Mouse (Mus musculus) limb, embryonic 13.5 days (tissue): ENCODE data around the gene Rbms3. TPM values are rescaled to one million over a fixed set of nuclear protein-coding genes. Genes with fewer than 3 reads are reported as not detected.

ENCODE experiments used
- ATAC-seq: fragments of 200-750 bp; cut with Nextera tagmentation; 2 replicates; pipeline ENCODE4 v1.8.0; 2017; ENCODE audit warnings: low read depth, moderate number of reproducible peaks, moderate TSS enrichment; ENCODE audit not compliant: low FRiP score
- H3K27ac ChIP-seq: fragments of 300-500 bp; sonication (generic); 2 replicates; pipeline ENCODE4 v1.5.1; 2015; ENCODE audit warnings: inconsistent platforms, mild to moderate bottlenecking, moderate library complexity
- H3K27me3 ChIP-seq: fragments of 300-500 bp; sonication (generic); 2 replicates; pipeline ENCODE4 v1.6.1; 2015; ENCODE audit warnings: mild to moderate bottlenecking, inconsistent platforms
- H3K36me3 ChIP-seq: fragments of 300-500 bp; sonication (generic); 2 replicates; pipeline ENCODE4 v1.6.1; 2015; ENCODE audit warnings: inconsistent platforms, mild to moderate bottlenecking, moderate library complexity
- H3K4me1 ChIP-seq: fragments of 300-500 bp; sonication (generic); 2 replicates; pipeline ENCODE4 v1.6.1; 2015; ENCODE audit warnings: inconsistent platforms
- H3K4me2 ChIP-seq: fragments of 300-500 bp; sonication (generic); replicated peaks from 2 replicates; pipeline ENCODE4 v1.6.1; 2015; ENCODE audit warnings: inconsistent platforms, mild to moderate bottlenecking, moderate library complexity
- H3K4me3 ChIP-seq: fragments of 300-500 bp; sonication (generic); 2 replicates; pipeline ENCODE4 v1.5.1; 2015; ENCODE audit warnings: moderate library complexity, mild to moderate bottlenecking, inconsistent platforms
- H3K9ac ChIP-seq: fragments of 300-500 bp; sonication (generic); 2 replicates; pipeline ENCODE4 v1.6.1; 2015; ENCODE audit warnings: mild to moderate bottlenecking, inconsistent platforms
- H3K9me3 ChIP-seq: fragments of 300-500 bp; sonication (generic); 2 replicates; pipeline ENCODE4 v1.6.1; 2016; ENCODE audit warnings: inconsistent platforms
- WGBS: fragments of 180-500 bp; shearing (Covaris S2); methylation state at CpG from one replicate; pipeline ENCODE4 v1.1.7; 2015; 5-methylcytosine and 5-hydroxymethylcytosine counted together
- polyA plus RNA-seq: library from polyadenylated mRNA; unstranded; fragments of >200 nt; fragmentation: Nextera tagmentation; extraction: Ambion mirVana; gene quantifications from 2 replicates; pipeline ENCODE4 v1.2.1, GENCODE M21; 2015

The Rbms3 gene
- polyA plus RNA-seq, 1 experiment from 2014 or later = 101 TPM

GRCm38 (mm10) chr9:117452816-117453215 is 176.9 kb downstream of the Rbms3 start:
- no peak overlapping the region for H3K4me3 ChIP-seq
- H3K36me3 ChIP-seq = no peaks in the 10 kb centered on the region
- ATAC-seq = no peak
- H3K9me3 ChIP-seq = no peaks in the 10 kb centered on the region
- 0 out of 2 replicates have a peak, but pooled peaks cover 6% of the 10 kb centered on the region for H3K4me1 ChIP-seq
- no peak overlapping the region for H3K4me2 ChIP-seq
- no peak overlapping the region for H3K9ac ChIP-seq
- no peak overlapping the region for H3K27ac ChIP-seq
- 64% methylated on average over 10 of the region's 10 CpGs for WGBS
- H3K27me3 ChIP-seq = no peaks in the 10 kb centered on the region

GRCm38 (mm10) chr9:117442611-117443010 is 187.1 kb downstream of the Rbms3 start:
- Histone ChIP-seq H3K4me2 (no peak overlapping the region), H3K9ac (no peak overlapping the region), H3K27ac (no peak overlapping the region), H3K36me3 (no peaks in the 10 kb centered on the region), H3K4me1 (peaks cover 10% of the 10 kb centered on the region), H3K27me3 (no peaks in the 10 kb centered on the region), H3K4me3 (no peak overlapping the region), H3K9me3 (no peaks in the 10 kb centered on the region)
- WGBS = 42% methylated on average over 7 of the region's 7 CpGs
- ATAC-seq = peak; percentile 71; the same call in 1 of the 2 replicates

GRCm38 (mm10) chr9:117435856-117436255 is 193.9 kb downstream of the Rbms3 start:
- no peak overlapping the region for H3K4me3 ChIP-seq
- H3K27ac ChIP-seq = no peak overlapping the region
- WGBS = 64% methylated on average over 2 of the region's 2 CpGs
- H3K9me3 ChIP-seq = peaks cover 5% of the 10 kb centered on the region
- H3K36me3 ChIP-seq = no peaks in the 10 kb centered on the region
- no peaks in the 10 kb centered on the region for H3K27me3 ChIP-seq
- no peak overlapping the region for H3K9ac ChIP-seq
- ATAC-seq = no peak
- no peaks in the 10 kb centered on the region for H3K4me1 ChIP-seq
- H3K4me2 ChIP-seq = no peak overlapping the region

GRCm38 (mm10) chr9:117430670-117431069 is 199.0 kb downstream of the Rbms3 start:
- no peak for ATAC-seq
- WGBS = 92% methylated on average over 2 of the region's 2 CpGs

GRCm38 (mm10) chr9:117429217-117430105 is 200.3 kb downstream of the Rbms3 start:
- H3K36me3 ChIP-seq = no peaks in the 10 kb centered on the region
- no peaks in the 10 kb centered on the region for H3K27me3 ChIP-seq
- H3K9ac ChIP-seq = no peak overlapping the region
- peak; percentile 57; the same call in 1 of the 2 replicates for ATAC-seq
- 68% methylated on average over 7 of the region's 7 CpGs for WGBS
- no peak overlapping the region for H3K4me3 ChIP-seq
- H3K4me2 ChIP-seq = no peak overlapping the region
- no peak overlapping the region for H3K27ac ChIP-seq
- H3K4me1 ChIP-seq = no peaks in the 10 kb centered on the region
- no peaks in the 10 kb centered on the region for H3K9me3 ChIP-seq

More at GRCm38 (mm10) chr9:117430670-117431069, 199.0 kb downstream of the Rbms3 start:
- H3K36me3 ChIP-seq = no peaks in the 10 kb centered on the region
- no peak overlapping the region for H3K4me3 ChIP-seq
- no peak overlapping the region for H3K9ac ChIP-seq
- H3K4me1 ChIP-seq = no peaks in the 10 kb centered on the region
- H3K27ac ChIP-seq = no peak overlapping the region
- H3K4me2 ChIP-seq = no peak overlapping the region
- no peaks in the 10 kb centered on the region for H3K27me3 ChIP-seq
- H3K9me3 ChIP-seq = peaks cover 5% of the 10 kb centered on the region

- no peak overlapping the region for H3K9ac ChIP-seq
- H3K4me3 ChIP-seq = no peak overlapping the region
- no peak overlapping the region for H3K27ac ChIP-seq
- H3K9me3 ChIP-seq = no peaks in the 10 kb centered on the region
- H3K36me3 ChIP-seq = no peaks in the 10 kb centered on the region
- 66% methylated on average over 5 of the region's 5 CpGs for WGBS
- H3K27me3 ChIP-seq = no peaks in the 10 kb centered on the region
- ATAC-seq = no peak
- no peak overlapping the region for H3K4me2 ChIP-seq
- H3K4me1 ChIP-seq = no peaks in the 10 kb centered on the region
Measured at GRCm38 (mm10) chr9:117423259-117423658, 206.5 kb downstream of the Rbms3 start.

- Histone ChIP-seq H3K27me3 (no peaks in the 10 kb centered on the region), H3K4me1 (no peaks in the 10 kb centered on the region), H3K27ac (no peak overlapping the region), H3K9ac (no peak overlapping the region), H3K4me3 (no peak overlapping the region), H3K36me3 (no peaks in the 10 kb centered on the region), H3K4me2 (no peak overlapping the region), H3K9me3 (no peaks in the 10 kb centered on the region)
- no peak for ATAC-seq
- WGBS = 69% methylated on average over 8 of the region's 8 CpGs
Measured at GRCm38 (mm10) chr9:117419874-117420485, 209.7 kb downstream of the Rbms3 start.

GRCm38 (mm10) chr9:117413181-117413580 is 216.5 kb downstream of the Rbms3 start:
- no peak overlapping the region for H3K4me3 ChIP-seq
- no peaks in the 10 kb centered on the region for H3K36me3 ChIP-seq
- no peak overlapping the region for H3K9ac ChIP-seq
- 30% methylated on average over 3 of the region's 3 CpGs for WGBS
- H3K27me3 ChIP-seq = no peaks in the 10 kb centered on the region
- H3K27ac ChIP-seq = no peak overlapping the region
- ATAC-seq = peak; percentile 24; the same call in 1 of the 2 replicates
- H3K4me1 ChIP-seq = 0 out of 2 replicates have a peak, but pooled peaks cover 4% of the 10 kb centered on the region
- no peaks in the 10 kb centered on the region for H3K9me3 ChIP-seq
- H3K4me2 ChIP-seq = no peak overlapping the region

GRCm38 (mm10) chr9:117412584-117412983 is 217.1 kb downstream of the Rbms3 start:
- no peaks in the 10 kb centered on the region for H3K9me3 ChIP-seq
- ATAC-seq = no peak
- H3K36me3 ChIP-seq = no peaks in the 10 kb centered on the region
- no peaks in the 10 kb centered on the region for H3K27me3 ChIP-seq
- no peak overlapping the region for H3K4me2 ChIP-seq
- 45% methylated on average over 2 of the region's 2 CpGs for WGBS
- H3K9ac ChIP-seq = no peak overlapping the region
- H3K4me1 ChIP-seq = 0 out of 2 replicates have a peak, but pooled peaks cover 4% of the 10 kb centered on the region
- H3K4me3 ChIP-seq = no peak overlapping the region
- H3K27ac ChIP-seq = no peak overlapping the region

GRCm38 (mm10) chr9:117404621-117405020 is 225.1 kb downstream of the Rbms3 start:
- H3K27ac ChIP-seq = no peak overlapping the region
- no peaks in the 10 kb centered on the region for H3K36me3 ChIP-seq
- no peak overlapping the region for H3K4me2 ChIP-seq
- 0 out of 2 replicates have a peak, but pooled peaks cover 6% of the 10 kb centered on the region for H3K4me1 ChIP-seq
- H3K9me3 ChIP-seq = no peaks in the 10 kb centered on the region
- 53% methylated on average over 4 of the region's 4 CpGs for WGBS
- H3K4me3 ChIP-seq = no peak overlapping the region
- H3K9ac ChIP-seq = no peak overlapping the region
- H3K27me3 ChIP-seq = 0 out of 2 replicates have a peak, but pooled peaks cover 4% of the 10 kb centered on the region
- ATAC-seq = no peak

- Histone ChIP-seq H3K9me3 (no peaks in the 10 kb centered on the region), H3K9ac (no peak overlapping the region), H3K4me3 (no peak overlapping the region), H3K4me2 (no peak overlapping the region), H3K27ac (no peak overlapping the region), H3K27me3 (0 out of 2 replicates have a peak, but pooled peaks cover under 1% of the 10 kb centered on the region), H3K36me3 (no peaks in the 10 kb centered on the region), H3K4me1 (no peaks in the 10 kb centered on the region)
- ATAC-seq = no peak
- WGBS = 18% methylated on average over 7 of the region's 7 CpGs
Measured at GRCm38 (mm10) chr9:117400262-117400671, 229.4 kb downstream of the Rbms3 start.

GRCm38 (mm10) chr9:117397071-117397470 is 232.6 kb downstream of the Rbms3 start:
- no peaks in the 10 kb centered on the region for H3K27me3 ChIP-seq
- H3K4me1 ChIP-seq = peaks cover 6% of the 10 kb centered on the region; the same call in 1 of the 2 replicates
- no peak overlapping the region for H3K4me2 ChIP-seq
- ATAC-seq = no peak
- no peak overlapping the region for H3K4me3 ChIP-seq
- no peaks in the 10 kb centered on the region for H3K9me3 ChIP-seq
- no peak overlapping the region for H3K9ac ChIP-seq
- no peaks in the 10 kb centered on the region for H3K36me3 ChIP-seq
- H3K27ac ChIP-seq = no peak overlapping the region
